Mouse (Mus musculus): ENCODE data around the gene Slc22a14.

- TF ChIP-seq CTCF (IDR thresholded peaks at IDR 0.05) (no peak), EP300 (IDR thresholded peaks at IDR 0.05) (no peak)
Observed at GRCm38 (mm10) chr9:119408898-119409664, 43.7 kb upstream of the Slc22a14 start.
